Mouse (Mus musculus) right cerebral cortex, adult 2 months (tissue): ENCODE measurements around the gene Adcy9.
A peak's percentile ranks its signal among the peaks of the same experiment; 100 is the strongest.

ENCODE experiments used
- DNase-seq, 2 experiments: peaks; one replicate each; pipeline ENCODE4 v3.0.0; 2021 to 2022; ENCODE audit warnings: low spot score in 2 of 2

Gene Adcy9

DNA sequence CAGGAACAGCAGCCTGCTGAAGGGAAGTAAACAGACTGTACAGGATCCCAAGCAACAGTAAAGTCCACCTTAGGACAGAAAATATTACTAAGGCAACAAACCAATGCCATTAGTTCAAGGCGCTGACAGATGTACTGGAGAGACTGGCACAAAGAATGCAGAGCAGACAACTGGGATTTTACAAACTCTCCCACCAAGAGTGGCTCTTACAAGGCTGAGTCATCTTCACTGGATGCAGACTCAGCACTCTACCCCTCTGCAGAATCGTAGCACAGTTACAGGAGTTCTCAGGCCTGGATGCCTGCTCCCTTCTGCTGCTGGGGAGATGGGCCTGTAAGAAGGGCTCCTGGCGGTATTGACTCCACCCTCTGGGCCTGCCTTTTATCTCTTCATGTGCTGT, 99.4 kb downstream of the Adcy9 start:
- DNase-seq, result no peak

- DNase-seq, result no peak
Observed at GRCm38 (mm10) chr16:4318001-4318526, 102.2 kb downstream of the Adcy9 start.

GRCm38 (mm10) chr16:4316094-4316474, 104.2 kb downstream of the Adcy9 start:
- DNase-seq, result peak; percentile 88 to 92

- no peak for DNase-seq
Observed at GRCm38 (mm10) chr16:4315352-4316093, 104.8 kb downstream of the Adcy9 start.

GRCm38 (mm10) chr16:4314891-4315290, 105.4 kb downstream of the Adcy9 start:
- DNase-seq, result no peak

DNA sequence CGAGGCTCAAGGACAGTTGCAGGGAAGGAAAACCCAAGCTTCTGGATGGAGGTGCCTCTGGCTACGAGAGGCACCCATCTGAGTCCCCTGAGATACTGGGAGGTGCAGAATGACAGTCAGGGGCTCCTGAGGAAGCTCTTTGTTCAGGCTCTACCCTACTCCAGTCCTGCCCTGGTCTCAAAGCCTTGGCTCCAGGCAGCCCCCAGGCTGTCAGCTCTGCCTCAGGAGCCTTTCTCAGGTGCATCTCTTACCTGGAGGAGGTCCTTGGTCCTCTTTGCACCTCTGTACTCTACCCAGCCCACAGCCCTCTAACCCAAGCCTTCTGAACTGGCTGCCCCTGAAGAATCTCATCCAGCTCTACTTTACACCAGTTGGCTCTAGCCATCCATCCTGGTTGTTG, 108.3 kb downstream of the Adcy9 start:
- no peak for DNase-seq

DNA sequence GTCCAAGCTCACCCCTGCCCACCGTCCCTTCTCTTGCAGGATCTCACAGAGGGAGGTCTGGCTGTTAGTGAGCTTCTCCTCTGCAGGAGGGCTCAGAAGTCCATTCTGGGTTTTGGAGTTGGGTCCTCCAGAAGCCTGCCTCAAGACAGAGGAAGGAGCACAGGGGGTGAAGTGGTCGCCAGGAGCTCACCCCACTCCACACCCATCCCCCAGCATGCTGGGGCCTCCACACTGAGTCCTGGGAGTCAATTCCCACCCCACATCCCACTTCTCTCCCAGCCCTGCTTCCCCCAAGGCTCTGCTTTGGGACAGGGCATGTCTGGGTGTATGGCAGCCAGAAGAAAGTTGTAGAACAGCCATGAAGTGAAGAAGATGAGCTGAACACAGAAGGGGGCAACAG, 108.7 kb downstream of the Adcy9 start:
- DNase-seq, result no peak

DNA sequence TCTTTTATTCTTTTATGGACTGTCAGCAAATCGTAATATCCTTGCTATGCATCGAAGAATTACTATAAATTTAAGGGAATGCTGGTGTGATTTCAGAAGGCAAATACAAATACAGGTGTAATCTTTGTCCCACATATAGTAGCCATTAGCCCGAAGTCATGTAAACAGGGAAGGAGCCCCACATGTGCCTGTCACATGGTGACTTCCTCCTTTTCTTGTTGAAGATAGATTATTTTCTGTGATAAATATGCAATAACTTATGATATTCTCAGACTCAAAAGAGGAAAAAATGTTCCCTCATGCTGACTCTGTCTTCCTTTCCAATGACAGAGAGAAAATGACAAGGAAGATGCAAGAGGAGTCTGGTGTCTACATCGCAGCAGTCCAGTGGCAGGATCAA, 112.5 kb downstream of the Adcy9 start:
- DNase-seq, result no peak

DNA sequence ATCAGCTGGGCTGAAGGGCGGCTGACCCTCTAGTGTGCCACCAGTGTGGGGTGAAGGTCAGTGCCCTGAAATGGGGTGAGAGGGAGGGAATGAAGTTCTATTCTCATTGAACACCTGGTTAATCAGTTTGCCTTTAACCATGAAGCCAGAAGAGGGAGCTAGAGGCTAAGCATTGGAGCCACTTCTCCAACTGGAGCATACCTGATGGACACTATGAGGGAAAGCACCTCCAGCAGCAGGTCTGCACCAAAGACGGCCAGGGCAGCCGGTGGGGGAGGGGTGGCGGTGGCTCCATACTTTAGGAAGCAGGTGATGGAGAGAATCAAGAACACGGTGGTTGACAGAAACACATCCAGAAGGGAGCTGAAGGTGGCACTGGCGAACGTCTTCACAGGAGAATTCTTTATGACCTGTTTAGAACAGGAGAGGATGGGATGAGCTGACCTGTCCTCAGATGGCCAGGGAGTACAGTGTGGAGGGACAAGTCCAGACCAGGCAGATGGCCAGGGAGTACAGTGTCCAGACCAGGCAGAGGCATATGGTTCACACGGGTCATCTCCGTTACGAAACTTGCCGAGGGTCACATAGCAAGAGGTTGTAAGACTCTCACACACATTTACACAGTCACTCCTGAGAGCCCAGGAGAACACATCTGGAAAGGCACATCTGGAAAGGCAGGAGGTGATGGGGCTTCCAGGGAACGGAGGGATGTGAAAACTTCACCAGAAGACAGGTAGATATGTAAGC, 115.9 kb downstream of the Adcy9 start:
- DNase-seq, result no peak

DNA sequence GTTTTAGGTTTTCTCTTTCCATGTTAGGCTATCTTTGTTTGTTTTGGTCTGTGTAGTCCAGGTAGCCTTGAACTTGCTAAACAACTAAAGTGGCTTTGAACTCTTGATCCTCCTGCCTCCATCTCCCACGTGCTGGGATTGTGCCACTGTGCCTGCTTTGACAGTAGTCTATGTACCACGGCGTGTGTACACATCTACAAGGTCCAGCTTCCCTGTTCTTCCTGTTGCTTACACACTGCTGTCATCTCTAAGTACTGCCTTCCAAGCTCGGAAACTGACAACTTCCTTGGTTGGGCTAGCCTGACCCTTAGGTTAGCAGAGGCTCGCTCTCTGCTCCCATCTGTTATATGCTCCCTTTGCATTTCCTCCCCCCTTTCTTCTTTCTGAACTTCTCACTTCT, 116.7 kb downstream of the Adcy9 start:
- no peak for DNase-seq

DNA sequence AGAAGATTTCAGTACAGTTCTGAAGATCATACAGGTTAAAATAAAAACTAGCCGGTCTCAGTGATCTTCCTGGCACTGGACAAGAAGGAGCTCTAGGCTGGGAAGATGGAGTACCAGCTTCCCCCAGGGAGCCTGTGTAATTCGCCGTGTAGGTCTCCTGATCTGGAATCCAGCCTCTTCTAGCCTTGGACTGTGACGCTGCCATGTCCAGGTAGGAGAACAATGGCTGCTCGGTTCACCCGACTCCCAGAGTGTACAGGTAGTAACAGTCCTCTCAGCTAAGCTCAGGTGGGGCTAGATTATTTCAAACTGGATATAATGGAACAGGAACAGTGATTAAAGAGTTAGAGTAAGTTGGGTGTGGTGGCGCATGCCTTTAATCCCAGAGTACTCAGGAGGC, 120.0 kb downstream of the Adcy9 start:
- no peak for DNase-seq

- no peak for DNase-seq
Observed at GRCm38 (mm10) chr16:4293259-4293658, 127.0 kb downstream of the Adcy9 start.

- DNase-seq, result no peak
Observed at GRCm38 (mm10) chr16:4289507-4289906, 130.8 kb downstream of the Adcy9 start.

- no peak for DNase-seq
Observed at GRCm38 (mm10) chr16:4286593-4286992, 133.7 kb downstream of the Adcy9 start.

- DNase-seq, result no peak
Observed at GRCm38 (mm10) chr16:4285257-4285656, 135.0 kb downstream of the Adcy9 start.

GRCm38 (mm10) chr16:4283267-4283851, 136.9 kb downstream of the Adcy9 start:
- DNase-seq, result no peak

- DNase-seq, result no peak
Observed at GRCm38 (mm10) chr16:4281470-4281869, 138.8 kb downstream of the Adcy9 start.

DNA sequence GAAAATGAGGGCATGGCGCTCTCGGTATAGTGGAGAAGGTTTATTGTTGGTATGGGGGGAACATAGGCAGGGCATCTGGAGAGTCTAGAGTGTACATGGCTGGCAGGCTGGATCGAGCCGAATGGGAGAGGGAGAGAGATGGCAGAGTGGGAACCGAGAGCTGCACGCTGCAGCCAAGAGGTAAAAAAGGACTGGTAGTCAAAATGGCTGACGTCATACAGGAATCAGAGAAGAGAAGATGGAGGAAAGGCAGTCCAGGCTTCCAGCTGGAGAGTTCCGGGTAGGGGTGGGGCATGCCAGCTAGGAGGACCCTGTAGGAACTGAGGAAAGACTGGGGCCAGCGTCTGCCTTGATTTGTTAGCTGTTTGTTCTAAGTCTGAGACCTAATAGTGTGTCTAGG, 139.3 kb downstream of the Adcy9 start:
- no peak for DNase-seq

- no peak for DNase-seq
Observed at GRCm38 (mm10) chr16:4279601-4280000, 140.7 kb downstream of the Adcy9 start.

- DNase-seq, result no peak
Observed at GRCm38 (mm10) chr16:4276621-4277020, 143.7 kb downstream of the Adcy9 start.

DNA sequence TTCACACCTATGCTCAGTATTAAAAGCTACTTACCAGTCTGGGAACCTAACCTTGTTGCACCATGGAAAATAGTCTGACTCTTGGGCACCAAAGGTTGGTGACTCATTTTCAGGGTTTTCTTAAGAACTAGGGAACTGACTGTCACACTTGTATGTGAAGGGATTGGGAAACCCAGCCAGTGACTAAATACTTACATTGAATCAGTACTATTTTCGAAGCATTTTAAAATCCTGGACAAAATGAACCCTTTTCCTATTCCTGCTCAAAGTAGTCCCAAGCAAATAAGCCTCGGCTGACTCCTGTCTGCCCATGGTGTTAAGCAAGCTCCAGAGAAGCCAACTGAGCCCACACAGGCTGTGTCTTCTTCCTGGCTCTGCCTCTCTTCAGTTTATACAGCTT, 144.1 kb downstream of the Adcy9 start:
- no peak for DNase-seq

DNA sequence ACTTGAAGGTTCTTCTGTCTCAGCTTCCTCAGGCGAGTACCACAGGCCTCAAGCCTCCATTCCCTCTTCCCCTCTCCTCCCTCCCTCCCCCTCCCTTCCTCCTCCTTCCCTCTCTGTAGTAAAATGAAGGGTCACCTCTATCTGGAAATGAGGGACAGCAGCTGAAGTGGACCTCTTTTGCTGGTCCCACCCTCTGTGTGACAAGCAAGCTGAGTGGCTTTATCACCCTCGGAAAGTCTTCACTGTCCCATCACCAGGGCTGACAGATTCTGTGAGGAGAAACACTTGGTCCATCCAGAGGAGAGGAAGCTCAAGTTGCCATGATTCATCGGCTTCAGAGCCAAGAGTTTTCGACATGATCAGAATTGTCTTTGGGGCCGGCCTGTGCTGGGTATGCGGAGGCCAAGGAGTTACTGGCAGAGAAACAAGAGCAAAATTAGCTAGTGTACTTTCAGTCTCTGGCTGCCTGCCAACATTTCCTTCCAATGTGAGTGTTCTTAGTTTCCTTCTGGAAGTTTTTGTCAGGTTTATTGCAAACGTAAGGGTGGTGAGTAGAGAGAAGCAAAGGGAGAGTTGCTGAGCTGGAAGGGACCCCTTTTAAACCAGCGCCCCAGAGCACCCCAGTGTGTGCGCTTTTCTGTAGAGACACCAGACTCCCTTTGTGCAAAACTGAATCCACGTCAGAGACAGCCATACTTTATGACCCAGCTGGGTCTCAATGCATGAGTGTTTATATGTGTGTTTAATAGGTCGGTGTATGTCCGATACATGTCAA, 146.4 kb downstream of the Adcy9 start:
- DNase-seq, result peak; percentile 78 to 82
